Mouse (Mus musculus) kidney, embryonic 15.5 days (tissue): ENCODE measurements around the gene Olfr447. TPM values are rescaled to one million over a fixed set of nuclear protein-coding genes. Genes with fewer than 3 reads are reported as not detected.

Source experiments
- ATAC-seq: fragments of 200-750 bp; cut with Nextera tagmentation; replicated peaks from 2 replicates; pipeline ENCODE4 v1.8.0; 2017; ENCODE audit warnings: moderate TSS enrichment; ENCODE audit not compliant: low FRiP score
- H3K27ac ChIP-seq: fragments of 300-500 bp; sonication (generic); 2 replicates; pipeline ENCODE4 v1.5.1; 2015; ENCODE audit warnings: mild to moderate bottlenecking, inconsistent platforms
- H3K27me3 ChIP-seq: fragments of 300-500 bp; sonication (generic); 2 replicates; pipeline ENCODE4 v1.6.1; 2015; ENCODE audit warnings: inconsistent platforms
- H3K36me3 ChIP-seq: fragments of 300-500 bp; sonication (generic); 2 replicates; pipeline ENCODE4 v1.6.1; 2015; ENCODE audit warnings: inconsistent platforms
- H3K4me1 ChIP-seq: fragments of 300-500 bp; sonication (generic); 2 replicates; pipeline ENCODE4 v1.6.1; 2015; ENCODE audit warnings: inconsistent platforms
- H3K4me2 ChIP-seq: fragments of 300-500 bp; sonication (generic); 2 replicates; pipeline ENCODE4 v1.6.1; 2015; ENCODE audit warnings: moderate library complexity, mild to moderate bottlenecking, inconsistent platforms
- H3K4me3 ChIP-seq: fragments of 300-500 bp; sonication (generic); replicated peaks from 2 replicates; pipeline ENCODE4 v1.5.1; 2015; ENCODE audit warnings: mild to moderate bottlenecking, inconsistent platforms
- H3K9ac ChIP-seq: fragments of 300-500 bp; sonication (generic); 2 replicates; pipeline ENCODE4 v1.6.1; 2015; ENCODE audit warnings: mild to moderate bottlenecking, inconsistent platforms
- H3K9me3 ChIP-seq: fragments of 300-500 bp; sonication (generic); replicated peaks from 2 replicates; pipeline ENCODE4 v1.6.1; 2016; ENCODE audit warnings: inconsistent platforms
- WGBS: fragments of 180-500 bp; shearing (Covaris S2); methylation state at CpG from one replicate; pipeline ENCODE4 v1.1.7; 2015; ENCODE audit warnings: mixed read lengths; 5-methylcytosine and 5-hydroxymethylcytosine counted together
- polyA plus RNA-seq: library from polyadenylated mRNA; unstranded; fragments of >200 nt; fragmentation: Nextera tagmentation; extraction: Ambion mirVana; gene quantifications from 2 replicates; pipeline ENCODE4 v1.2.1, GENCODE M21; 2015

The Olfr447 gene
- not detected in 2 replicates for polyA plus RNA-seq

- H3K27ac ChIP-seq, result no peak within 1 kb of the TSS
- ATAC-seq, result no peak
- no peaks in the 10 kb centered on the region for H3K36me3 ChIP-seq
- no peaks in the 10 kb centered on the region for H3K4me1 ChIP-seq
- H3K9me3 ChIP-seq, result no peaks in the 10 kb centered on the region
- H3K4me2 ChIP-seq, result no peak within 1 kb of the TSS
- no peak within 1 kb of the TSS for H3K4me3 ChIP-seq
- H3K27me3 ChIP-seq, result no peaks in the 10 kb centered on the region
- H3K9ac ChIP-seq, result no peak within 1 kb of the TSS
Observed at GRCm38 (mm10) chr6:42908578-42908977, at the start of gene Olfr447. TSS of gene Olfr447 (plus strand) at chr6:42908878.

DNA sequence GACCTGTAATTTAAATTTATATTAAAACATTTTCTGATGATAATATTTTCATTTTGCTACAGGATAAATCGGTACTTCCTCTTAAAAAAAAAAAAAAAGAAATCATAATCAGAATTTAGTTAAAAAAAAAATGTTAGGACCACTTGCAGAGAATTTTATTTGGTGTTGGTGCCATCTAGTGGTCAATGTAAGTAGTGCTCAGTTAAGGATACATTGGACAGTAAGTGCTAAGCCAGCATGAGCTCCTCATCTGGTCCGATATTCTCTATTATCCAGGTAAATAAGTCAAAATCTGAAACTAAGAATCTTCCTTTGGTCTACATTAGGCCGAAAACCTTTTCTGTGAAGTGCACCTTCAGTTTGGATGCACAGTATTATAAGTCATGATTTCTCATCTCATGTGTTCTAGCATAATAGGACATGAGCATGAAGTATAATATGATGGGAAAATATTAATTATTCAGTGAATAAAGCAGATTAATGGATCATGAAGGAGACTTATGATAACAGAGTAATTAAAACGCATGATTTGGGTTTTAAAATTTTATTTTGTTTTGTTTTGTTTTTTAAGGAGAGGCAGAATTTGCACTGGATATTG is 48.4 kb upstream of the Olfr447 start:
- Histone ChIP-seq H3K9me3 (no peaks in the 10 kb centered on the region), H3K4me3 (no peak overlapping the region), H3K27me3 (no peaks in the 10 kb centered on the region), H3K4me2 (no peak overlapping the region), H3K27ac (no peak overlapping the region), H3K36me3 (no peaks in the 10 kb centered on the region), H3K9ac (no peak overlapping the region), H3K4me1 (no peaks in the 10 kb centered on the region)
- ATAC-seq, result no peak
- 13% methylated on average over 4 of the region's 4 CpGs for WGBS

- no peak for ATAC-seq
- no peak overlapping the region for H3K9ac ChIP-seq
- H3K4me3 ChIP-seq, result no peak overlapping the region
- H3K27ac ChIP-seq, result no peak overlapping the region
- H3K9me3 ChIP-seq, result no peaks in the 10 kb centered on the region
- H3K4me2 ChIP-seq, result no peak overlapping the region
- no peaks in the 10 kb centered on the region for H3K36me3 ChIP-seq
- no peaks in the 10 kb centered on the region for H3K27me3 ChIP-seq
- no peaks in the 10 kb centered on the region for H3K4me1 ChIP-seq
- 81% methylated on average over 3 of the region's 3 CpGs for WGBS
Observed at GRCm38 (mm10) chr6:42869695-42870094, 39.0 kb upstream of the Olfr447 start.

DNA sequence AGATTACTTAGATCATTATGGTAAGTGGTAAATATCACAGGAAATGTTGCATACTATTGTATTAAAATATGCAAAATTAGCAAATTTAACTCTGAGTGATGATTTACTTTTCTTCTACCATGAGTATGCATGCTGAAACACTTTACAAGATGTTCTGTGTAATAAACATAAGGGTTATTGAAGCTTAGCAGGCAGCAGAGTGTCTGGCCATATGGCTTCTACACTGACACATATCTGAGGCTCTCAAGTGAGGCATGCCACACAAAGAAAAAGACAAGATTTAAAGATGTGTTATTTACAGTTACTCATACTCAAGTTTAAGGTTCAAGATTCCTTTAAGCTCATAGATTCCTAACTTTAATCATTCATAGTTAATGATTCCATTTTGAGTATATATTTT is 32.4 kb upstream of the Olfr447 start:
- Histone ChIP-seq H3K4me1 (no peaks in the 10 kb centered on the region), H3K9me3 (no peaks in the 10 kb centered on the region), H3K9ac (no peak overlapping the region), H3K27ac (no peak overlapping the region), H3K4me3 (no peak overlapping the region), H3K27me3 (no peaks in the 10 kb centered on the region), H3K4me2 (no peak overlapping the region), H3K36me3 (no peaks in the 10 kb centered on the region)
- no peak for ATAC-seq

GRCm38 (mm10) chr6:42890141-42890540 is 18.5 kb upstream of the Olfr447 start, which contains the start of gene Olfr448:
TSS of gene Olfr448 (plus strand) at chr6:42890441.
- H3K27me3 ChIP-seq, result no peaks in the 10 kb centered on the region
- H3K4me3 ChIP-seq, result no peak within 1 kb of the TSS
- H3K36me3 ChIP-seq, result no peaks in the 10 kb centered on the region
- H3K4me2 ChIP-seq, result no peak within 1 kb of the TSS
- ATAC-seq, result no peak
- H3K27ac ChIP-seq, result no peak within 1 kb of the TSS
- no peaks in the 10 kb centered on the region for H3K4me1 ChIP-seq
- WGBS, result 76% methylated on average over 1 of the region's 1 CpGs
- H3K9me3 ChIP-seq, result no peaks in the 10 kb centered on the region
- no peak within 1 kb of the TSS for H3K9ac ChIP-seq

DNA sequence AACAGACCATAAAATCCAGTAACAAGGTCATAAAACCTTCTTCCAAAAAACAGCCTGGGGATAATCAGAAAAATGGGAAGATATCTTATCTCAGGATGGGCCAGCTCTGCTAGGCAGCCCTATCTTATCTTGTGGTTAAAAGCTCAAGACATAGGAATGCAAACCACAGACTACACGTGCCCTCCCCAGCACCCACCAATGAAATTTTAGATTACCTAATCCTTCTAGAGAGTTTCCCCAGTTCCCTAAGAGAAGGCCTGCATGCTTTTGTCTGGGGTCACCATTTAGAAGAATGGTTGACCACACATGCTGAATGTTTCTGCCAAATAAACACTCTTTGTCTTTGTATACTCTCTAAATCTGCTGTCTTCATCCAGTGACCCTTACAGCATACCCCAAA is 8.3 kb upstream of the Olfr447 start:
- Histone ChIP-seq H3K36me3 (no peaks in the 10 kb centered on the region), H3K4me3 (no peak overlapping the region), H3K27ac (no peak overlapping the region), H3K27me3 (no peaks in the 10 kb centered on the region), H3K4me2 (no peak overlapping the region), H3K4me1 (no peaks in the 10 kb centered on the region), H3K9ac (no peak overlapping the region), H3K9me3 (no peaks in the 10 kb centered on the region)
- ATAC-seq, result no peak
- 54% methylated on average over 1 of the region's 1 CpGs for WGBS

GRCm38 (mm10) chr6:42921077-42921476 is 12.4 kb downstream of the Olfr447 start, which contains the start of gene Olfr446:
TSS of gene Olfr446 (plus strand) at chr6:42921377.
- WGBS, result 61% methylated on average over 2 of the region's 2 CpGs
- no peak within 1 kb of the TSS for H3K4me3 ChIP-seq
- no peaks in the 10 kb centered on the region for H3K9me3 ChIP-seq
- H3K36me3 ChIP-seq, result no peaks in the 10 kb centered on the region
- H3K27ac ChIP-seq, result no peak within 1 kb of the TSS
- no peak for ATAC-seq
- H3K27me3 ChIP-seq, result no peaks in the 10 kb centered on the region
- H3K4me1 ChIP-seq, result no peaks in the 10 kb centered on the region
- no peak within 1 kb of the TSS for H3K4me2 ChIP-seq
- no peak within 1 kb of the TSS for H3K9ac ChIP-seq

DNA sequence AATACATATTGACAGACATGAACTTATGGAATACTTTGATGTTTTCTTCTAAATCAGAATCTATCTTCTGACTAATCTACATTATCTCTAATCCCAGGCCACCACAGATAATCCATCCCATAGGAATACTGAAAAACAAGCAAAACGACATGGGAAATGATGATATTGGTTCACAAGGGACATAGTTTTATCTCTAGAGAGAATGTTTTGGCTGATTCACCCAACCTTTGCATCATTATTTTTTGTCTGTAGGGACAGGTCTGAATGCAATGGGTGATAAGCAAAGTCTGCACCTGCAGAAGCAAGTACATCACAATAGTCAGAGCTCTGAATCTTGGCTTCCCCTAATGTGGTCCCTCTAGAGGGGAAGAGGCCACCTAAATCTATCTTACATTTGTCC is 40.1 kb downstream of the Olfr447 start, which contains the start of gene Olfr444:
Gene Olfr444, plus strand, starts transcription at position 301 of the 400 bp plus-strand sequence.
- no peaks in the 10 kb centered on the region for H3K4me1 ChIP-seq
- H3K27ac ChIP-seq, result no peak within 1 kb of the TSS
- WGBS, result 80% methylated on average over 1 of the region's 1 CpGs
- ATAC-seq, result no peak
- H3K4me3 ChIP-seq, result no peak within 1 kb of the TSS
- H3K9me3 ChIP-seq, result no peaks in the 10 kb centered on the region
- H3K9ac ChIP-seq, result no peak within 1 kb of the TSS
- no peaks in the 10 kb centered on the region for H3K36me3 ChIP-seq
- H3K4me2 ChIP-seq, result no peak within 1 kb of the TSS
- no peaks in the 10 kb centered on the region for H3K27me3 ChIP-seq

Other genes with a start within 250 kb of the Olfr447 start
- 85.1 and 87.6 TPM in 2 replicates for gene Tcaf1, start 198.8 kb upstream of the Olfr447 start, polyA plus RNA-seq
- not detected in 2 replicates for gene Olfr453, start 169.5 kb upstream of the Olfr447 start, polyA plus RNA-seq
- gene Olfr38, start 152.5 kb upstream of the Olfr447 start, polyA plus RNA-seq, result not detected in 2 replicates
- gene Olfr452, start 123.8 kb upstream of the Olfr447 start, polyA plus RNA-seq, result not detected in 2 replicates
- gene Olfr450, start 96.9 kb upstream of the Olfr447 start, polyA plus RNA-seq, result not detected in 2 replicates
- gene Olfr449, start 74.5 kb upstream of the Olfr447 start, polyA plus RNA-seq, result not detected in 2 replicates
- not detected in 2 replicates for gene Olfr448, start 18.4 kb upstream of the Olfr447 start, polyA plus RNA-seq
- gene Olfr446, start 12.5 kb downstream of the Olfr447 start, polyA plus RNA-seq, result not detected in 2 replicates
- not detected in 2 replicates for gene Olfr444, start 40.2 kb downstream of the Olfr447 start, polyA plus RNA-seq
- gene Olfr441, start 197.5 kb downstream of the Olfr447 start, polyA plus RNA-seq, result not detected in 2 replicates
- gene Olfr237-ps1, start 237.7 kb downstream of the Olfr447 start, polyA plus RNA-seq, result not detected in 2 replicates